Mouse (Mus musculus) frontal cortex, postnatal 25 days (tissue): ENCODE measurements around the gene Syt2.

Experiments
- DNase-seq, 2 experiments: peaks; one replicate each; pipeline ENCODE4 v3.0.0; 2022; ENCODE audit warnings: low spot score in 2 of 2

Syt2 gene

GRCm38 (mm10) chr1:134772821-134773220, 126.3 kb downstream of the Syt2 start:
- DNase-seq, result no peak

DNA sequence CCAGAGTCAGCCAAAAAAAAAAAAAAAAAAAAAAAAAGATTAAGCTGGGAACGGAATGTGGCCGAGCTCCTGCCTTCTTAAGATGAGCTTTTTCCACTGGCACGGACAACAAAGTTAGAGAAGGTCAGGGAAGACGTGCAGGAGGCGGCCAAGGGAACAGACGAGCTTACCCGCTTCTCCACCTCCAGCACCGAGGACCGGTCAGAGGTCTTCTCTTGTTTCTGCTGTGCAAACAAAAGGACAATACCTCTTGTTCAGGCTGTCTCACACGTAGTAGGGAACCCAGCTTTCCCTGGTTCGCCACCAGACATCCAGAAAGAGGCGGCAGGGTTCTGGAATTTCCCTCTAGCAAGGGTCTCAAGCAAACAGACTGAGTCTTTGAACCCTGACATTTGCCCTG, 126.8 kb downstream of the Syt2 start:
- no peak for DNase-seq

GRCm38 (mm10) chr1:134774247-134774646, 127.8 kb downstream of the Syt2 start:
- DNase-seq, result no peak

GRCm38 (mm10) chr1:134774728-134775287, 128.3 kb downstream of the Syt2 start:
- DNase-seq, result no peak

GRCm38 (mm10) chr1:134775631-134776030, 129.2 kb downstream of the Syt2 start:
- no peak for DNase-seq

DNA sequence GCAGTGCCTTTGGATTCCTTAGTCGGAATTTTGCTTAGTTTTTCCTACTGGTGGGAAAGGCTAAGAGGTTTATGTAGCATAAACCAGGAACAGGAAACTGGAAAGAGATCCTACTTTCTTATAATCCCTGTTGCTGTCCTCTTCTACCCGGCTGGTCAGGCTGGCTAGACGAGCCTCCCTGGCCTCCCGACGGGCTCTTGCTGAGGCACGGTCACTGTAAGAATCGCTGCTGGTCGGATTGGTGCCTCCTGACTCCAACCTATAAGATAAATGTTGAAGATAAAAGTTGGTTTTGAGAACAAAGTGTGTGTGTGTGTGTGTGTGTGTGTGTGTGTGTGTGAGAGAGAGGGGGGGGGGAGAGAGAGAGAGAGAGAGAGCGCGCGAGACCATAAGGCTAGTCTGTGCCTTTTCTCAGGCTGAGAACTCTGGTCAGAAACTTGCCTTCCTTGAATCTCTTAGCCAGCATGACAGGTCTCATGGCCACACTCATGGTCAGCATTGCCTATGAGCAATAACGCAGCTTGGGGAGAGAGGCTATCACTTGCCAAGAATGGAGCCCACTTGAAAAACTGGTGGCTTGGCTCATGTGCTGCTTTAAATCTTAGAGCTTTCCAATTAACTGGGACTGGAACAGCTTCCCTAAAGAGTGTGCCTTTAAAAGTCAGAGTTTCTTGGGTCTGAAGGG, 130.9 kb downstream of the Syt2 start:
- DNase-seq, result no peak

- no peak for DNase-seq
Observed at GRCm38 (mm10) chr1:134777936-134778548, 131.6 kb downstream of the Syt2 start.

DNA sequence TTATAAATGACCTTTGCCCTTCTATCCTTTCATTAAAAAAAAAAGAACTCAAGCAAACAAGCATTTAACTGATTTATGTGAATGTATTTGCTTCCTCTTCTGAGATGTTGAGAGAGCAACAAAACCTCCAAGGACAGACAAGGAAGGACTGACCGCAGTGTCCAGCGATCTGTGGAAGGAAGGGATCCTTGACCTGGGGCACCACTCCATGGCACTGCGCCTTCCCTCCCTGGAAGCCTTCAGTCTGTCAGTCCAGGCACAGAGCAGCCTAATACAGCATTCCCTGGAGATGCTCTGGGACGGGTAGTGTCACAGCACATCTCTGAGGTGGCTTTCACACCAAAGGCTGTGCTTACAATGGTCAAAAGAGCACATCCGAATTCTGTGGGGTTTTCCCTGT, 136.3 kb downstream of the Syt2 start:
- DNase-seq, result no peak

DNA sequence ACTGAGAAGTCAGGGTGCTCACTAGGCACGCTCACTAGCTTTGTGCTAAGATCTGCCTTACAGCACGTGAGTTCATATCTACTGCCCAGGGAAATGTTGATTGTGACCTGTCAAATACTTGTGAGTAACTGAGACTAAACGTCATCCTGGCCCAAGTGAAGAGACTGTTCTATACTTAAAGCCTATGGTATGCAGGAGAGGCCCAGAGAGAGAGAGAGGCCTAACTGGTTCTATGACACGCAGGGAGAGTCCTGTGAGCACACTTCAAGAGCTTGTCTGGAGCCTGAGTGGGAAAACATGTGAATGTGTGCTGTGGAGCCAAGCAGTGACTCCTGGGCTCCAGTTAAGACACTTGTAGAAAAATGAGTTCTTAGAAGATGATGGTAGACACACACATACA, 137.5 kb downstream of the Syt2 start:
- DNase-seq, result no peak

DNA sequence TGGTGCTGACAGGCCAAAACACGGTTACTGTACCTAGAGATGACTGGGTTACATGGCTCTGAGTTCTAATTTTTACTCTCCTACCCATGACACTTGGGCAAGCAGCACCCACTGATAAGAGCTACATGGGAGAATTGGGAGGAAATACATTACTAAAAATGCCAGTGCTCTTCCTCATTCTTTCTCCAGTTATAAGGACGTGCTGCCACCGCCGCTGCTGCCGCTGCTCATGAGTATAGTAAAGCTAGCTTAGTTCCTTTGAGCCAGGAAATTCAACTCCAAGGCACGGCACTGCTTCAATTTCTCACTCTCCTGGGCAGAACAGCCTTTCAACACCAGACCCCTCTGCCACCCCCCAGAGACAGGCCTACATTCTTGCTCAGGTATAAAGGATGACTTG, 138.0 kb downstream of the Syt2 start:
- no peak for DNase-seq

GRCm38 (mm10) chr1:134784911-134785310, 138.4 kb downstream of the Syt2 start:
- DNase-seq, result no peak

DNA sequence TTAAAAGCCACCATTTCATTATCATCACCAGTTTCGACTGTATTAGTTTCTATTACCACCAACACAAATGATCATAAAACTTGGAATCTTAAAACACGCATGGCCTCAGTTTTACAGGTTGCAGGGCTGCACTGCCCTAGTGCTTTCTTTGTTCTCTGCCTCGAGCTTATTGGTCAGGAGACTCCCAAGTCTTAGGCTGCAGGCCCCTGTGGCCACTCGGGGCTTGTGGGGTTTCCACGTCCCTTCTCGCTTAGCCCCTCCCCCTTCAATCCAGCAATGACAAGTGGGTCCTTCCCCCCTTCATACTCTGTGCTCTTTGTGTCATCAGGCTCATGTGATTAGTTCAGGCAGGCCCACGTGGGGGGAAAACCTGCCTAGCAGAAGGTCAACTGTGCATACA, 141.6 kb downstream of the Syt2 start:
- DNase-seq, result no peak

DNA sequence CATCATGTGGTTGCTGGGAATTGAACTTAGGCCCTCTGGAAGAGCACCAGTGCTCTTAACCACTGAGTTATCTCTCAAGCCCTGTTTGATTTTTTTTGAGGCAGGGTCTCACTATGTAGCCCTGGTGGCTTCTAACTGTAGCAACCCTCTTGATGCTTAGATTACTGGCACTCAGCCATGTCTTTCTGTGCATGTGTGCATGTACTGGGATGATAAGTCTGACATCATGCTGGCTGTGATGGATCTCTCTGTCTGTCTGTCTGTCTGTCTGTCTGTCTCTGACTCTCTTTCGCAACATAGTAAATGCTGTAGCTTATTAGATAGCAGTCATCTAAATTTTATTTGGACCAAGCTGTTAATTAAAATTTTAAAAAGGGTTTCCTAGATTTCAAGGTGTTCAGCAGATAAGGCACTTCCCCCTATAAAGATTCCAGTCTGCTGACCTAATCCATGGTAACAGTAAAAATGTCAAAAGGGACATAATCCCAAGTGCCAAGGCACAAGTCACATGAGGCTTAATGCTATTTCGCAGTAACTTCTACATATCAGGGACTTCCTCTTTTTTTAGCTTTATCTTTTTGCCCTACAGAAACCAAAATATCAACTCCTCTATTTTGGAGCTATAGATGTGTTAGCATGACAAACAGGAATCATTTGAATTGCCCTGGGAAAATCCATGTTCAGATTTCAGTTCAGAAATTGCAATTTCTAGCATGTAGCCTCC, 144.4 kb downstream of the Syt2 start:
- DNase-seq, result no peak

DNA sequence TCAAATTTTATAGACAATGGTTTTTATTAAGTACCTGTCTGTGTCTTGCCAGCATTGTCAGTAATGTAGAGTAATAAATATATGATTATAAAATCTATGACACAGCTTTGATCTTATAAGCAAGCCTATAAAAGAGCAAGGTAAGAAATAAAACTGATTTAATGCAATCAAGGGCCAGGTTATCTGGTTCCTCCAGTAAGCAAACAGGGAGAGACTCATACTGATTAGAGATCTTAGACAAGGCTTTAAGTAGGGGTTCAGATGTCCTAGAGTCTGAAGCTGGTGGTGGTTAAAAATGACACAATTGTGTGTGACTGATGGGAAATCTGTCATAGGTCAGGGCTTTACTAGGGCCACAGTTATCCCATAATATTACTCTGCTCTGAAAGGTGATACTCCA, 145.0 kb downstream of the Syt2 start:
- DNase-seq, result no peak

GRCm38 (mm10) chr1:134796076-134796475, 149.6 kb downstream of the Syt2 start:
- DNase-seq, result no peak

DNA sequence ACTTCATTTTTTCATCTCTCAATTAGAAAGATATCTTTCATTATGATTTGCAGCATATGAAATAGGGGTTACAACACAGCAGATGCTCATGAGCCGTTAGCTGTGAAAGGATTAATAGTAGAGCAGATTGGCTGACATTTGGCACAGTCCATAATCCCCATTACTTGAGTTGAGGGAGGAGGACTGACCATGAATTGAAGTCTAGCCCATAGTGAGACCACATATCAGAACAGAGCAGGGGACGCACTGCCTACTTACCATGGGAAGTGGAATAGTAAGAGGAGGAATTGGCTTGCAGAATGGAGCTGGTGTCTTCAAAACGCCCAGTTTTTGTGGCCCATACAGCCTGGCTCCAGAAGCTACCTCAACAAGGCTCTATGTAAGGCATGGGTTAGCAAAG, 150.1 kb downstream of the Syt2 start:
- no peak for DNase-seq

DNA sequence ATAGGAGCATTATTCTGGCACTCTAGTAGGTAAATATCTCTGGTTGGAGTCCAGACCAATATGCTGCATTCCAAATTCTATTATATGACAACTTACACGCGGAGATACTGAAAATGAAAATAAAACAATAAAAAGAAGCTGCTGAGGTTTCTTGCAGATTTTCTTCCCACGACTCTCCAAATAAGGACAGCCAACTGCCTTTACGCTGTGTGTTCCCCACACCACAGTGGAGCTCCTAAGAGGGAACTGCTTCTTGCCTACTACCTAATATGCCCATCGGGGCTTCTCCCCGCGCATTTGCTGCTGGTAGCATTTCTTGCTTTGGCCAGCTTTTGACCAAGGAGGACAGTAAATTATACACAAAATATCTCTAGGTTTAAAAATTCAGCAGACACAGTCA, 155.3 kb downstream of the Syt2 start:
- no peak for DNase-seq

DNA sequence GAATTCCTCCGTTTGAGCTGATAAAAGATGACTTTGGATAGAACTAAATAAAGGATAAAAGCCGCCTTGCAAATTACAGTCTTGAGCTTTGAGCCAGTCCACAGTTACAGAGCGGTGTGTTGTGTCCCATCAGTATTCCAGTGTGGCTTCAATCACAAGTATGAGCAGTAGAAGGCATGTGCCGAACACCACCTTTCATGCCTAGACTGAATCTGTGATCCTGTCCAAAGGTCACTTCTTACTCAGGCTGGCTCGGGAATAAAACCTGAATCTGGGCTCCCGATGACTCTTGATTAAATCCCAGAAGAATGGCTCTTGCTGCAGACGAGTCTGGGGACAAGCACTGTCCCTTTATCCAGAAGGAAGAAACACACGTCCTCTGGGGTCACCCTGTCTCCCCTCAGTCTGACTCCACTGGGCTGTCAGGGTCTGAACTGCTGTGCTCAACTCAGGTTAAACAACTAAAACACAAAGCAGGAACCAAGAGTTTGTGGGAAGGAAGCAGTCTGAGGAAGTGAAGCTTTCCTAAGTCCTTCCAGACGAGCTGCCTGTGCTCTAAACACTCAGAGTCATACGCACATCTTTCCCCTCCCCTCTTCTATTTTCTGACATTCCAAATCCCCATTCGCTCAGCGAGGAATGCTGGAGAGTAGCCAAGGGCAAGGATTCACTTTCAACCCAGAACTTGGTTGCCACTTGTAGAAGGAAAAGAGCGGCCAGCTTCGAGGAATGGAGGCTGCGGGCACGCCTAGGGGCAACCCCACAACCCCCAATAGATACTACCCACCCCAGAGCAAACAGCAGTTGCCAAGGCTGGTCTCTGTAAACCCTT, 157.0 kb downstream of the Syt2 start:
- DNase-seq, result no peak

GRCm38 (mm10) chr1:134804373-134804772, 157.9 kb downstream of the Syt2 start:
- DNase-seq, result no peak

GRCm38 (mm10) chr1:134805471-134805870, 159.0 kb downstream of the Syt2 start:
- DNase-seq, result no peak
